Mouse (Mus musculus) forebrain, embryonic 14.5 days (tissue): ENCODE results near the gene Igdcc3. TPM values are rescaled to one million over a fixed set of nuclear protein-coding genes. Genes with fewer than 3 reads are reported as not detected.

Source experiments
- ATAC-seq: fragments of 200-750 bp; cut with Nextera tagmentation; 2 replicates; pipeline ENCODE4 v1.8.0; 2017; ENCODE audit warnings: mild to moderate bottlenecking, moderate library complexity
- DNase-seq: peaks from one replicate; pipeline ENCODE4 v3.0.0-alpha.2; 2015; ENCODE audit warnings: low spot score
- H3K27ac ChIP-seq: fragments of 300-500 bp; sonication (generic); 2 replicates; pipeline ENCODE4 v1.5.1; 2014; ENCODE audit warnings: low read depth, mild to moderate bottlenecking, control low read depth, low read length, moderate library complexity
- H3K27me3 ChIP-seq: fragments of 300-500 bp; sonication (generic); replicated peaks from 2 replicates; pipeline ENCODE4 v1.6.1; 2014; ENCODE audit warnings: low read length, control low read depth, mixed read lengths; ENCODE audit not compliant: control insufficient read depth, insufficient read depth
- H3K36me3 ChIP-seq: fragments of 300-500 bp; sonication (generic); 2 replicates; pipeline ENCODE4 v1.6.1; 2014; ENCODE audit warnings: low read length, control low read depth; ENCODE audit not compliant: control insufficient read depth, insufficient read depth
- H3K4me1 ChIP-seq: fragments of 300-500 bp; sonication (generic); 2 replicates; pipeline ENCODE4 v1.6.1; 2014; ENCODE audit warnings: antibody characterized with exemption, low read length, control low read depth; ENCODE audit not compliant: control insufficient read depth, insufficient read depth
- H3K4me2 ChIP-seq: fragments of 300-500 bp; sonication (generic); 2 replicates; pipeline ENCODE4 v1.6.1; 2014; ENCODE audit warnings: mild to moderate bottlenecking, control low read depth, low read length
- H3K4me3 ChIP-seq: fragments of 300-500 bp; sonication (generic); 2 replicates; pipeline ENCODE4 v1.5.1; 2014; ENCODE audit warnings: low read depth, low read length, control low read depth
- H3K9ac ChIP-seq: fragments of 300-500 bp; sonication (generic); 2 replicates; pipeline ENCODE4 v1.6.1; 2014; ENCODE audit warnings: mild to moderate bottlenecking, low read length, control low read depth, moderate library complexity
- H3K9me3 ChIP-seq: fragments of 300-500 bp; sonication (generic); replicated peaks from 2 replicates; pipeline ENCODE4 v1.6.1; 2016; ENCODE audit warnings: low read length, control low read depth, mixed read lengths; ENCODE audit not compliant: control insufficient read depth
- WGBS: fragments of 180-500 bp; shearing (Covaris S2); extraction: QIAGEN DNeasy Blood & Tissue Kit; methylation state at CpG from one replicate; pipeline ENCODE4 v1.1.7; 2014; 5-methylcytosine and 5-hydroxymethylcytosine counted together
- polyA plus RNA-seq: library from polyadenylated mRNA; unstranded; fragments of >200 nt; fragmentation: Nextera tagmentation; extraction: Ambion mirVana; gene quantifications from 2 replicates; pipeline ENCODE4 v1.2.1, GENCODE M21; 2014

Gene Igdcc3
- polyA plus RNA-seq, 1 experiment from 2014 or later, result 5.1 TPM

GRCm38 (mm10) chr9:65162711-65163639 lies 22.0 kb downstream of the Igdcc3 start:
- peak overlapping the region; percentile 81 for H3K4me2 ChIP-seq
- peak overlapping the region; percentile 84 for H3K27ac ChIP-seq
- DNase-seq, result peak; percentile 80
- H3K9ac ChIP-seq, result peak overlapping the region; percentile 69
- no peaks in the 10 kb centered on the region for H3K9me3 ChIP-seq
- no peaks in the 10 kb centered on the region for H3K27me3 ChIP-seq
- peak overlapping the region; percentile 41 for H3K4me3 ChIP-seq
- peaks cover 29% of the 10 kb centered on the region for H3K4me1 ChIP-seq
- H3K36me3 ChIP-seq, result no peaks in the 10 kb centered on the region
- peak; percentile 91 for ATAC-seq
- under 1% methylated on average over 61 of the region's 69 CpGs for WGBS

- no peaks in the 10 kb centered on the region for H3K9me3 ChIP-seq
- no peak for ATAC-seq
- peak; percentile 45 for DNase-seq
- 21% methylated on average over 1 of the region's 1 CpGs for WGBS
- H3K4me3 ChIP-seq, result no peak overlapping the region
- no peaks in the 10 kb centered on the region for H3K36me3 ChIP-seq
- H3K27ac ChIP-seq, result no peak overlapping the region
- no peaks in the 10 kb centered on the region for H3K27me3 ChIP-seq
- H3K9ac ChIP-seq, result no peak overlapping the region
- H3K4me2 ChIP-seq, result no peak overlapping the region
- peaks cover 33% of the 10 kb centered on the region for H3K4me1 ChIP-seq
These were observed 23.9 kb downstream of the Igdcc3 start for GRCm38 (mm10) chr9:65164870-65165269.

- 84% methylated on average over 9 of the region's 9 CpGs for WGBS
- DNase-seq, result no peak
- Histone ChIP-seq H3K4me2 (no peak overlapping the region), H3K9me3 (no peaks in the 10 kb centered on the region), H3K9ac (no peak overlapping the region), H3K36me3 (no peaks in the 10 kb centered on the region), H3K27me3 (no peaks in the 10 kb centered on the region), H3K27ac (no peak overlapping the region), H3K4me1 (peaks cover 22% of the 10 kb centered on the region), H3K4me3 (no peak overlapping the region)
- no peak for ATAC-seq
These were observed 25.4 kb downstream of the Igdcc3 start for GRCm38 (mm10) chr9:65166386-65166785.

- 52% methylated on average over 4 of the region's 6 CpGs for WGBS
- ATAC-seq (no peak), DNase-seq (no peak)
- Histone ChIP-seq H3K9me3 (no peaks in the 10 kb centered on the region), H3K27me3 (no peaks in the 10 kb centered on the region), H3K4me1 (0 out of 2 replicates have a peak, but pooled peaks cover 4% of the 10 kb centered on the region), H3K9ac (no peak overlapping the region), H3K4me2 (no peak overlapping the region), H3K36me3 (no peaks in the 10 kb centered on the region), H3K4me3 (no peak overlapping the region), H3K27ac (no peak overlapping the region)
These were observed 27.5 kb downstream of the Igdcc3 start for GRCm38 (mm10) chr9:65168534-65168933.

GRCm38 (mm10) chr9:65168952-65169351 lies 28.0 kb downstream of the Igdcc3 start:
- no peaks in the 10 kb centered on the region for H3K9me3 ChIP-seq
- WGBS, result 42% methylated on average over 4 of the region's 4 CpGs
- no peaks in the 10 kb centered on the region for H3K27me3 ChIP-seq
- H3K4me1 ChIP-seq, result 0 out of 2 replicates have a peak, but pooled peaks cover 4% of the 10 kb centered on the region
- no peak overlapping the region for H3K4me2 ChIP-seq
- ATAC-seq, result no peak
- H3K27ac ChIP-seq, result no peak overlapping the region
- no peak overlapping the region for H3K4me3 ChIP-seq
- DNase-seq, result no peak
- H3K36me3 ChIP-seq, result no peaks in the 10 kb centered on the region
- H3K9ac ChIP-seq, result no peak overlapping the region

GRCm38 (mm10) chr9:65172654-65173053 lies 31.7 kb downstream of the Igdcc3 start:
- no peak overlapping the region for H3K4me2 ChIP-seq
- no peaks in the 10 kb centered on the region for H3K9me3 ChIP-seq
- no peak overlapping the region for H3K4me3 ChIP-seq
- H3K27me3 ChIP-seq, result no peaks in the 10 kb centered on the region
- H3K4me1 ChIP-seq, result peaks cover 26% of the 10 kb centered on the region
- DNase-seq, result no peak
- no peaks in the 10 kb centered on the region for H3K36me3 ChIP-seq
- H3K27ac ChIP-seq, result no peak overlapping the region
- H3K9ac ChIP-seq, result no peak overlapping the region
- 88% methylated on average over 9 of the region's 9 CpGs for WGBS
- ATAC-seq, result no peak

- DNase-seq (peak; percentile 61), ATAC-seq (no peak)
- peak overlapping the region; percentile 96 for H3K27ac ChIP-seq
- 11% methylated on average over 5 of the region's 5 CpGs for WGBS
- 0 out of 2 replicates have a peak, but pooled peaks cover 3% of the 10 kb centered on the region for H3K36me3 ChIP-seq
- H3K9me3 ChIP-seq, result no peaks in the 10 kb centered on the region
- peak overlapping the region; percentile 25; the same call in 1 of the 2 replicates for H3K4me2 ChIP-seq
- H3K27me3 ChIP-seq, result no peaks in the 10 kb centered on the region
- H3K4me3 ChIP-seq, result no peak overlapping the region
- peaks cover 50% of the 10 kb centered on the region for H3K4me1 ChIP-seq
- peak overlapping the region; percentile 43 for H3K9ac ChIP-seq
These were observed 34.4 kb downstream of the Igdcc3 start for GRCm38 (mm10) chr9:65175234-65175938.

GRCm38 (mm10) chr9:65175939-65176871 lies 35.2 kb downstream of the Igdcc3 start:
- Histone ChIP-seq H3K27ac (peak overlapping the region; percentile 96), H3K9me3 (no peaks in the 10 kb centered on the region), H3K27me3 (no peaks in the 10 kb centered on the region), H3K9ac (peak overlapping the region; percentile 43; the same call in 1 of the 2 replicates), H3K36me3 (peaks cover 7% of the 10 kb centered on the region), H3K4me2 (peak overlapping the region; percentile 25; the same call in 1 of the 2 replicates), H3K4me1 (peaks cover 56% of the 10 kb centered on the region), H3K4me3 (no peak overlapping the region)
- WGBS, result 10% methylated on average over 9 of the region's 9 CpGs
- DNase-seq, result peak; percentile 91
- peak; percentile 74 for ATAC-seq
